Mouse (Mus musculus): ENCODE results near the gene 2300002M23Rik. TPM values are rescaled to one million over a fixed set of nuclear protein-coding genes. Genes with fewer than 3 reads are reported as not detected.

Gene 2300002M23Rik
- polyA plus RNA-seq, 1 experiment from 2014 or later: not detected

GRCm38 (mm10) chr17:35601249-35601648 is 34.0 kb downstream of the 2300002M23Rik start, which contains the start of gene Sfta2:
TSS of gene Sfta2 (plus strand) at chr17:35601549.
- H3K4me2 ChIP-seq: no peak within 1 kb of the TSS

GRCm38 (mm10) chr17:35601736-35602354 is 34.6 kb downstream of the 2300002M23Rik start:
- no peak overlapping the region for H3K4me2 ChIP-seq
- TF ChIP-seq CTCF (IDR thresholded peaks at IDR 0.05; ENCODE audit: low read depth): no peak
- H3K36me3 ChIP-seq (ENCODE audit: insufficient read depth): no peaks in the 10 kb centered on the region
- no peak overlapping the region for H3K4me3 ChIP-seq (ENCODE audit: low read depth, low read length)
- ATAC-seq (ENCODE audit: insufficient read depth) (no peak), DNase-seq (no peak)
- H3K27me3 ChIP-seq (ENCODE audit: insufficient read depth, low read length): no peaks in the 10 kb centered on the region; the same call in 1 of the 2 replicates
- H3K27ac ChIP-seq (ENCODE audit: low read depth): no peak overlapping the region
- no peaks in the 10 kb centered on the region; the same call in 1 of the 2 replicates for H3K4me1 ChIP-seq (ENCODE audit: insufficient read depth)
- 28% methylated on average over 8 of the region's 8 CpGs for WGBS
- H3K9ac ChIP-seq: no peak overlapping the region
- H3K9me3 ChIP-seq (ENCODE audit: low read depth, low read length): no peaks in the 10 kb centered on the region

More at GRCm38 (mm10) chr17:35601249-35601648, 34.0 kb downstream of the 2300002M23Rik start, which contains the start of gene Sfta2:
- ATAC-seq (ENCODE audit: insufficient read depth) (no peak), DNase-seq (no peak)
- Histone ChIP-seq H3K27ac (ENCODE audit: low read depth) (no peak within 1 kb of the TSS), H3K4me3 (ENCODE audit: low read depth, low read length) (no peak within 1 kb of the TSS), H3K27me3 (ENCODE audit: insufficient read depth, low read length) (no peaks in the 10 kb centered on the region; the same call in 1 of the 2 replicates), H3K9me3 (ENCODE audit: low read depth, low read length) (no peaks in the 10 kb centered on the region), H3K4me1 (ENCODE audit: insufficient read depth) (no peaks in the 10 kb centered on the region; the same call in 1 of the 2 replicates), H3K9ac (no peak within 1 kb of the TSS), H3K36me3 (ENCODE audit: insufficient read depth) (no peaks in the 10 kb centered on the region)
- TF ChIP-seq CTCF (IDR thresholded peaks at IDR 0.05; ENCODE audit: low read depth): no peak
- 44% methylated on average over 2 of the region's 2 CpGs for WGBS

GRCm38 (mm10) chr17:35617127-35617526 is 49.9 kb downstream of the 2300002M23Rik start:
- H3K9ac ChIP-seq: no peak overlapping the region
- H3K27ac ChIP-seq (ENCODE audit: low read depth): no peak overlapping the region
- H3K4me2 ChIP-seq: no peak overlapping the region
- no peaks in the 10 kb centered on the region for H3K27me3 ChIP-seq (ENCODE audit: insufficient read depth, low read length)
- ATAC-seq (ENCODE audit: insufficient read depth): no peak
- no peak for TF ChIP-seq CTCF (IDR thresholded peaks at IDR 0.05; ENCODE audit: low read depth)
- H3K36me3 ChIP-seq (ENCODE audit: insufficient read depth): no peaks in the 10 kb centered on the region
- no peak for DNase-seq
- H3K4me3 ChIP-seq (ENCODE audit: low read depth, low read length): no peak overlapping the region
- H3K4me1 ChIP-seq (ENCODE audit: insufficient read depth): no peaks in the 10 kb centered on the region
- no peaks in the 10 kb centered on the region for H3K9me3 ChIP-seq (ENCODE audit: low read depth, low read length)
- 64% methylated on average over 4 of the region's 4 CpGs for WGBS

Other genes starting within 250 kb of the 2300002M23Rik start
- gene H2-Q1, start 247.0 kb upstream of the 2300002M23Rik start, polyA plus RNA-seq (2014; fragmentation: Nextera tagmentation; extraction: Ambion mirVana): 1.0 and 1.1 TPM in 2 replicates
- 9.5 and 10.8 TPM in 2 replicates for gene H2-Q2, start 225.2 kb upstream of the 2300002M23Rik start, polyA plus RNA-seq (2014; fragmentation: Nextera tagmentation; extraction: Ambion mirVana)
- gene H2-Q4, start 187.8 kb upstream of the 2300002M23Rik start, polyA plus RNA-seq (2014; fragmentation: Nextera tagmentation; extraction: Ambion mirVana): 5.0 and 6.0 TPM in 2 replicates
- 0.54 and 0.61 TPM in 2 replicates for gene H2-Q6, start 142.6 kb upstream of the 2300002M23Rik start, polyA plus RNA-seq (2014; fragmentation: Nextera tagmentation; extraction: Ambion mirVana)
- gene H2-Q7, start 128.3 kb upstream of the 2300002M23Rik start, polyA plus RNA-seq (2014; fragmentation: Nextera tagmentation; extraction: Ambion mirVana): 6.9 and 7.3 TPM in 2 replicates
- gene H2-Q10, start 97.4 kb upstream of the 2300002M23Rik start, polyA plus RNA-seq (2014; fragmentation: Nextera tagmentation; extraction: Ambion mirVana): 0.08 and 0.28 TPM in 2 replicates
- gene Pou5f1, start 61.4 kb upstream of the 2300002M23Rik start, polyA plus RNA-seq (2014; fragmentation: Nextera tagmentation; extraction: Ambion mirVana): 0.18 TPM in 1 of 2 replicates, not detected in the other
- gene Tcf19, start 50.6 kb upstream of the 2300002M23Rik start, polyA plus RNA-seq (2014; fragmentation: Nextera tagmentation; extraction: Ambion mirVana): 83.9 and 89.3 TPM in 2 replicates
- 15.2 and 20.3 TPM in 2 replicates for gene Cchcr1, start 50.4 kb upstream of the 2300002M23Rik start, polyA plus RNA-seq (2014; fragmentation: Nextera tagmentation; extraction: Ambion mirVana)
- 0.82 and 0.84 TPM in 2 replicates for gene Psors1c2, start 34.2 kb upstream of the 2300002M23Rik start, polyA plus RNA-seq (2014; fragmentation: Nextera tagmentation; extraction: Ambion mirVana)
- gene Cdsn, start 15.3 kb upstream of the 2300002M23Rik start, polyA plus RNA-seq (2014; fragmentation: Nextera tagmentation; extraction: Ambion mirVana): 0.07 TPM in 1 of 2 replicates, not detected in the other
- 61.3 and 64.3 TPM in 2 replicates for gene Sfta2, start 34.1 kb downstream of the 2300002M23Rik start, polyA plus RNA-seq (2014; fragmentation: Nextera tagmentation; extraction: Ambion mirVana)
- not detected in 2 replicates for gene Gm9573, start 59.2 kb downstream of the 2300002M23Rik start, polyA plus RNA-seq (2014; fragmentation: Nextera tagmentation; extraction: Ambion mirVana)
- gene Mucl3, start 76.2 kb downstream of the 2300002M23Rik start, polyA plus RNA-seq (2014; fragmentation: Nextera tagmentation; extraction: Ambion mirVana): 1.0 and 1.4 TPM in 2 replicates
- gene Vars2, start 100.1 kb downstream of the 2300002M23Rik start, polyA plus RNA-seq (2014; fragmentation: Nextera tagmentation; extraction: Ambion mirVana): 22.4 and 24.1 TPM in 2 replicates
- 47.4 and 49.3 TPM in 2 replicates for gene Gtf2h4, start 106.3 kb downstream of the 2300002M23Rik start, polyA plus RNA-seq (2014; fragmentation: Nextera tagmentation; extraction: Ambion mirVana)
- gene Ddr1, start 137.2 kb downstream of the 2300002M23Rik start, polyA plus RNA-seq (2014; fragmentation: Nextera tagmentation; extraction: Ambion mirVana): 32.9 and 38.2 TPM in 2 replicates

All from lung, embryonic 14.5 days (tissue).